Mouse (Mus musculus): ENCODE measurements at regions not wholly inside any gene's neighbourhood (a gene's known extent, or its start where the extent isn't known, plus 50 kb on each side); places are given as distances from the start of the nearest gene placed in this dataset.

- DNase-seq (ENCODE audit: low spot score), result no peak
These were observed 179.2 kb upstream of the Sh3bp4 start for GRCm38 (mm10) chr1:88891041-88891440.

DNA sequence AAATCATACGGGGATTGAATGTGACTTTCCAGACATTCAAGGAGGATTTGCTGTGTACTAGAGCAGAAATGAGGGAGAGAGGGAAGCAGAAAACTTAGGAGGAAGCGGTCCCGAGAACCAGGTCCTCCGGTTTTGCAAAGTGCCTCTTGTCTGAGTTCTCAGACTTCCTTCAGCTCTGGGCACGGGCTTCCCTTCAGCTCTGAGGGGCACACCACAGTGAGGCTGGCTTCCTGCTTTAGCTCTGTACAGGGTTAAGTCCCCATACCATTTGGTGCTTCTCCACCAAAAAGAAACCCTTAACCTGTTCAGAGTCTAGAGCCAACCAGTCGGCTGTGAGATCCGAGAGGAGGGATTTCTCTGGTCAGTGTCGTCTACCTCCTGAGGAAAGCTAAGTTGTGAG lies 167.8 kb upstream of the Sh3bp4 start:
- no peak for DNase-seq (ENCODE audit: low spot score)

- no peak for DNase-seq (ENCODE audit: low spot score)
These were observed 162.3 kb upstream of the Sh3bp4 start for GRCm38 (mm10) chr1:88907766-88908463.

DNA sequence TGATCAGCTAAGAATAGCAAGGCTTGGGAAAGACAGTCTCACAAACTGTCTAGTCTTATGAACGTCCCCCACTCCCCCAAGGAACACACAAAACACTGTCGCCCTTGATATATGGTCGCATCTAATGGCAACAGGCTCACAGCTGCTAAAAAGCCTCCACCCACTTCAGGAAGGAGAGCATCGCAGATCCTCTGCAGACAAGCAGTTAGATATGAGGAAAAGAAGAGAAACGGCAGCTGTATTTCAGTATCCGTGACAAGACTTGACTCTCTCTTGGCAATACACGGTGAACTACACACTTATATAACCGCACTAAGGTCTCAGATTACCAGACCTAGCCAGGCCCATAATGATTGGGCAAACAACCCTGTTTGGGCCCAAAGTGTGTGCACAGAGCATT lies 161.5 kb upstream of the Sh3bp4 start:
- no peak for DNase-seq (ENCODE audit: low spot score)

GRCm38 (mm10) chr1:88909314-88909713 lies 160.9 kb upstream of the Sh3bp4 start:
- DNase-seq (ENCODE audit: low spot score), result no peak

DNA sequence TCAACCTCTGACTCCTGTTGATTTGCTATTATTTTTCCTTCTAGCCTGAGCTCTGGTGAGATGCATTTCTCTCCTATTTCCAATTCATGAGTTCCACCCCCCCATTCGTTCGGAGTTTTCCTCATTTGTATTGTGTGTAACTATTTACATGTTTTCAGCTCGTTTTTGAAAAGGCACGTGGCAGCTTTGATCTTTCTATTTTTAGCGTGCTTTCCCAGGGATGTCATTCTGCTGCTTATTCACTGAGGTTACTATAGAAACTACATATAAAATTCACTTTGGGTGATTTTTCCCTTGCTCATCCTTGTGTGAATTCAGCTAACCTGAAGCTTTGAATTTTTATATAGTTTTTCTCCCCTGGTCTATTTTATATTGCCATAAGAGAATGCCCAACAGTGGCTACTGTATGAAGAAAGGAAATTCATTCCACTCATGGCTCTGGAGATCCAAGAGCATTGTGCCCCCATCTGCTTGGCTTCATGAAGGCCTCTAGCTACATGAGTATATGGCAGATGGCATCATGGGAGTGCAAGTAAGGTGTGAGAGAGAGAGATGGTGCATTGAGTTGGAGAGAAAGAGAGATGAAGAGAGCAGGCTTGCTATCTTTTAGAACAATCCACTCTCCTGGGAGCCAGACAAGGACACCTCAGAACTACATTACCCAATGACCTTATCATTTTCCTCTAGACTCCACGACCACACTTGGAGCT lies 160.2 kb upstream of the Sh3bp4 start:
- no peak for DNase-seq (ENCODE audit: low spot score)

DNA sequence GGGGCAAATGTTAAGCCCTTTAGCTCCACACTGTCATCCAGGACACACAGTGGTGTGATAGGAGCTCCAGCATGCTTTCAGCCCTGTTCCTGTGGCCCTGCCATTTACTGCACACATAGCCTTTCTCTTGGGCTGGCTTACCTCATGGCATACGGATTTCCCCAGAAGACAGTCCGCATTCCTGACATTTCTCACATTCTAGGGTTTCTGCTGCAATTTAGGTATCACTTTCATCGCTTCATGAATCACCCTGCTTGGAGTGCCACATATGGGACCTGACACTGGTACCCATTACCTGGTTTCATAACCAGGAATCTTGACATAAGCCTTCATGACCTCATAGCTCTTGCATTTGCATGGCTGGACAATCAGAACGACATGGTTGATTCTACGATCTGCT lies 158.5 kb upstream of the Sh3bp4 start:
- no peak for DNase-seq (ENCODE audit: low spot score)

GRCm38 (mm10) chr1:88916531-88917050 lies 153.6 kb upstream of the Sh3bp4 start:
- no peak for DNase-seq (ENCODE audit: low spot score)

- DNase-seq (ENCODE audit: low spot score), result no peak
These were observed 148.8 kb upstream of the Sh3bp4 start for GRCm38 (mm10) chr1:88921401-88921800.

DNA sequence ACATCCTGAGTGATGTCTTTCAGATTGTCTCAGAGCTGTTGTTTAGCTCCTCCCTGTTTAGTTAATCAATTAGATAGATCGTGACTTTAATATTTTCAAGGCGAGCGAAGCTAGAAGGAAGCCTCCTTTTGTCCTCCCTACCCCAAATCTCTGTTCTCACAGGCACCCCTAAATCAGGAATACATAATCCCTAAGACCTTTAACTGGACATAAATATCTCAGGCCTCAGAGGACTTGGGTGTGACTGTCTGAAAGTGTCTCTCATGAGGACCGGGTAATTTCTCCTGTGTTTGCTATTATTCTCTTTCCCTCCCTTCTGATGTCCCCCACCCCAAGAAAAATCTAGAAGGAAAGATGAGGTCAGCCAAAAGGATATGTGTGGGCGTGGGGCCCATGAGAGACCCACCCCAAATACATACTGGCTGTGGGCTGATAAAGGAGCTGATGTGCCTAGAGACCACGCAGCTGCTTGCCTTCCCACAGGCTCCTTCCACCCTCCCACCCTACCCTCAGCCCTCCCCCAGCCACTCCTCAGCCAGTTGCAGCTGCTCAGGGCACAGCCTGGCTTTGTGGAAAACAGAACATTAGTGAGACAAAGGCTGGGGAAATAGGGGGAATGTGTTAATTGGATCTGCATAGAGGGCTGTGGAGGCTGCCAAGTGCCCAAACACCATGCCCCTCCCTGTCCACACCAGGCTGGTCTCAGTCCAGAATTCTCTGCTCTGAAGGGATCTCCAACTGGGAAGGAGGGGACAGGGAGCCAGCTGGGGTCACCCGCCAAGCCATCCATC lies 146.2 kb upstream of the Sh3bp4 start:
- DNase-seq (ENCODE audit: low spot score), result peak; percentile 65

DNA sequence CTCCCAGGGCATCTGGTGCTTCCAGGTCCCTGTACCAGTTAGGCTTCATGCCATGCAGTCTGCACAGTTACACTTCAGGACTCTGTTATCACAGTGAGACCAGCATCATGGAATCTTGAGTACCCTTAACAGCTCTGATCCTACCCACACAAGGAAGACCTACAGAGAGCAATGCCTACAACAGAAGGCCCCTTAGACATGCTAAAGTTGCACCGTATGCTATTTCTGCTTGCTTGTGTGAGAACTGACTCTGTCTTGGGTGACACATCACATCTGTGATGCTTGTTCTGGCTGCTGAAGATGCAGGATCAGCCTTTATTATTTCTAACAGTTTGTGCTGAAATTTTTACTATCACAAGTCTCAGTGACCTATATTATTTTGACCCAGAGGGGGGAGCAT lies 135.0 kb upstream of the Sh3bp4 start:
- no peak for DNase-seq (ENCODE audit: low spot score)

DNA sequence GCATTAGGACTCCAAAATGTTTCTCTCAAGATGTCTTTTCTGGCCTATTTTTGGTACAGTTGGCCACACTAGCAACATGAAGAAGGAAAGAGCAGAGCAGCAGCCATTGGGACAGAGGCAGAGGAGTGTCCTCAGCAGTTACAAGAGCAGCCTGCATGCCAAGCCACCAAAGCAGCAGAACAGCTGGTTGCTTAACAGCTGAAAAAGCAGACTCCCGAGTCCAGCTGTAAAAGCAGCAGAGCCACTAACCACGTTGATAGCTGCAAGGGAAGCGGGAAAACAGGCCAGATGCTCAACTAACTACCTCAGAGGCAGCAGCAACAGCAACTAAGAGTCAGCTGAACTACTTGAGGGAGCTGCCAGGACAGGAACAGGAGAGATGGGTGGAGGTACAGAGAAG lies 134.4 kb upstream of the Sh3bp4 start:
- no peak for DNase-seq (ENCODE audit: low spot score)

DNA sequence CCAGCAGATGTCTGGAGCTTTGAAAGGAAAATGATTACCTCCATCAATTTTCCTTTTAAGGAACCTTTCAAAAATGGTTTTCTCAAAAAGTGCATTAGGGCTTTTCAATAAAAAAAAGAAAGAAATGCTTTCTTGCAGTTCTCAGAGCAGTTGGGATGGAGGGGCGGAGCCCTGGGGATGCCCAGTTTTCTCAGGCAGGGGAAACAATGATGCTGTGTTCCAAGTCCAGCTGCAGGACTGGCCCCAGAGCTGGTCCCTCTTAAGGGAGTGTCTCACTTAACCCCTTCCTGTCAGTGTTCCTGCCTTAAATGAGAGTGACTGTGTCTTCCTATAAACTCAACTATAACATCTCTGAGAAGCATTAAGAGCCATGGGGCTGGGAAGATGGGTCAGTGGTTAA lies 132.9 kb upstream of the Sh3bp4 start:
- DNase-seq (ENCODE audit: low spot score), result no peak

GRCm38 (mm10) chr1:88938458-88938857 lies 131.8 kb upstream of the Sh3bp4 start:
- no peak for DNase-seq (ENCODE audit: low spot score)

DNA sequence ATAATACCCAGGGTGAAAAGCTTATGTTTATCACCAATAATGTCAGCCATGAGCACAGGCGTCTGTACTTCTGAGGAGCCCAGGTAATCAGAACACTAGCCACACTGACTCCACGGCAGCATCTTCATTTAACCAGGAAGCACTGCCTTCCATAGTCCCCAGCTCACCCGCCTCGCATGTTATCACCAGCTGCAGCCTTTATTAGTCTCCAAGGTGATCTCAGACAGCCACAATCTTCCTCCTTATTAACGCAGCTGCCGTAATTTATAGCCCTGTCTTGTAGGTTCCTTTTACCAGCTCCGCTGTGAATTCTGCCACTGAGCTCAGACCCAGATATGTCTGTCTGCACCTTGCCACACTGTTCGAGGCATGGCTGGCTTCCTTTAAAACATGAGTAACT lies 127.2 kb upstream of the Sh3bp4 start:
- DNase-seq (ENCODE audit: low spot score), result no peak

DNA sequence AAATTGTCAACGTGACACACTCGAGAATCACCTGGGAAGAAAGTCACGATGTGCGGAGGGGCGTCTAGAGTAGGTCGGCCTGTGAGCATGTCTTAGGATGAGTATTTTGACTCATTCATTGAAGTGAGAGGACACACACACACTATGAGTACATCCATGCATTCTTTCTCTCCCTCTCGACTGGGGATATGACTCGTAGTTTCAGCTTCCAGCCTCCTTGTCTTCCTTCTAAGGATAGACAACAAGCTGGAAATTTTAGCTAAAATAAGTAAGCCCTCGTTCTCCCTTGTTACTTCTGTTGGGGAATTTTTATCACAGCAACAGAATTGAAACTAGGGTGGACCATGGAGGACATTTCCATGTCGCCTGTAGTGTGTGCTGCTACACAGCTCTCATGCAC lies 124.3 kb upstream of the Sh3bp4 start:
- no peak for DNase-seq (ENCODE audit: low spot score)

- DNase-seq (ENCODE audit: low spot score), result no peak
These were observed 123.8 kb upstream of the Sh3bp4 start for GRCm38 (mm10) chr1:88946374-88946773.

DNA sequence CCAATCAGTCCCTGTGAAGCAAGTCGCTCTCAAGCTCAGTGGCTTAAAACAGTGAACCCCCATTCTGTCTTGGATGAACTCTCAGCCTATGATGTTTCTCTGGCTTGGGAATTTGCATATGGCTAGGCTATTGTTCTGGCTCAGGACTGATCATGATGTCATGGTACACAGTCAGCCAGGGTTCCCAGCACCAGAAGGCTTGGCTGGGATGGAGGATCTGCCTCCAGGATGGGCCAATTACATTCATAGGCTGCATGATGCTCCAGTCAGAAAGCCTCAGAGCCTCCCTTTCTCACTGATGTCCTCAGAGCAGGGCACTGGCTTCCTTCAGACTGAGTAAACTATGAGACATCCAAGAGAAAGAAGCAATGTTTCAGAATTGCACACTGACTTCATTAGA lies 120.3 kb upstream of the Sh3bp4 start:
- DNase-seq (ENCODE audit: low spot score), result no peak

GRCm38 (mm10) chr1:88953516-88953915 lies 116.7 kb upstream of the Sh3bp4 start:
- DNase-seq (ENCODE audit: low spot score), result no peak

GRCm38 (mm10) chr1:88954784-88955183 lies 115.4 kb upstream of the Sh3bp4 start:
- DNase-seq (ENCODE audit: low spot score), result no peak

DNA sequence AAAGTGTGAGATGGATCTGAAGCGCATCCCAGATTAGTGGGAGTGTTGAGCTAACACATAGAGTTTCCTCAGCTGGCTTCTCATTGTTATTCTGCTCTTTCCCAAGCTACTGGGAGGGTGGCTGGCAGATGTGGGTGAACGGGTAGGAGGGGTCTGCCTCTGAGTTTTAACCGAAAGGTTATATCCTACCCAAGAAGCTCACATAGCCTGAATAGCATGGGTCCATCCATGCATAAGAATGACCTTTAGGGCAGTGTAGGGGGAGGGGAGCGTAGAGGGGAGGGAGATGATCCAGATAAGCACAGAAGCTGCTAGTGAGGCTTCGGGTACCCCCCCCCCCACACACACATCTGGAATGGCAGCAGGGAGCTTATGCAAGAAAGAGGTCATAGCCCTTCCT lies 113.2 kb upstream of the Sh3bp4 start:
- DNase-seq (ENCODE audit: low spot score), result no peak

- DNase-seq (ENCODE audit: low spot score), result no peak
These were observed 110.5 kb upstream of the Sh3bp4 start for GRCm38 (mm10) chr1:88959715-88960114.

- DNase-seq (ENCODE audit: low spot score), result no peak
These were observed 110.1 kb upstream of the Sh3bp4 start for GRCm38 (mm10) chr1:88960142-88960541.
